Mouse (Mus musculus) G1E (cell line): ENCODE data around the gene Fbxo28. TPM values are rescaled to one million over a fixed set of nuclear protein-coding genes. Genes with fewer than 3 reads are reported as not detected.

Experiments
- ATAC-seq: 2 replicates; pipeline ENCODE4 v1.8.0; 2016; ENCODE audit warnings: mild to moderate bottlenecking; ENCODE audit not compliant: insufficient number of reproducible peaks, poor library complexity, low FRiP score, severe bottlenecking; ENCODE audit errors: extremely low read depth
- DNase-seq: peaks from one replicate; pipeline ENCODE4 v3.0.0; 2012; ENCODE audit warnings: low spot score
- H3K27me3 ChIP-seq: 2 replicates; pipeline ENCODE4 v1.6.1; 2012; ENCODE audit warnings: mild to moderate bottlenecking, low read length, inconsistent platforms; ENCODE audit not compliant: insufficient read depth
- H3K36me3 ChIP-seq: replicated peaks from 2 replicates; pipeline ENCODE3; 2012; ENCODE audit warnings: mild to moderate bottlenecking, inconsistent platforms
- H3K4me1 ChIP-seq: 2 replicates; pipeline ENCODE4 v1.6.1; 2012; ENCODE audit warnings: low read depth, low read length, inconsistent platforms, mixed read lengths; ENCODE audit not compliant: insufficient read depth
- H3K4me3 ChIP-seq: 2 replicates; pipeline ENCODE4 v1.5.1; 2012; ENCODE audit warnings: low read depth, mild to moderate bottlenecking, inconsistent platforms, low read length, moderate library complexity, mixed read lengths
- H3K9me3 ChIP-seq: replicated peaks from 2 replicates; pipeline ENCODE4 v1.6.1; 2012; ENCODE audit warnings: inconsistent platforms
- CTCF ChIP-seq: IDR thresholded peaks from 2 replicates; pipeline ENCODE4 v1.5.1; 2012; ENCODE audit warnings: low read depth, low read length, inconsistent platforms, mixed read lengths
- GATA1 ChIP-seq: IDR thresholded peaks from 2 replicates; pipeline ENCODE4 v1.6.1; 2012; ENCODE audit warnings: borderline replicate concordance, low read length, inconsistent platforms, mixed read lengths
- GATA2 ChIP-seq: IDR thresholded peaks from 2 replicates; pipeline ENCODE4 v1.6.1; 2012; ENCODE audit warnings: low read depth, low read length, inconsistent platforms, borderline replicate concordance
- POLR2AphosphoS5 ChIP-seq: IDR thresholded peaks from 2 replicates; pipeline ENCODE4 v1.6.1; 2012; ENCODE audit warnings: low read depth, low read length, inconsistent platforms; ENCODE audit not compliant: insufficient replicate concordance
- TAL1 ChIP-seq: conservative IDR thresholded peaks from 2 replicates; pipeline ENCODE4 v1.6.1; 2012; ENCODE audit warnings: low read depth, low read length, inconsistent platforms, mixed read lengths
- polyA plus RNA-seq: library from polyadenylated mRNA; stranded (reverse); fragments of >175 nt; gene quantifications from 2 replicates; pipeline ENCODE4 v1.2.3, GENCODE M21; 2012
- total RNA-seq, 2 experiments: library from RNA; stranded (forward) in 1 of 2; stranded (reverse) in 1 of 2; fragments of 200-1000 nt in 1 of 2; fragments of >200 nt in 1 of 2; fragmentation: Nextera tagmentation in 1 of 2; gene quantifications; 2 replicates each; pipeline ENCODE4 v1.2.3; 2014 to 2017

The Fbxo28 gene
- total and polyA plus RNA-seq, 3 experiments = 23.9 to 27.5 (median 26.5) TPM

- DNase-seq (no peak), ATAC-seq (no peak)
- Histone ChIP-seq H3K27me3 (no peaks in the 10 kb centered on the region), H3K36me3 (peaks cover 55% of the 10 kb centered on the region), H3K4me1 (peaks cover 45% of the 10 kb centered on the region), H3K4me3 (no peak overlapping the region), H3K9me3 (no peaks in the 10 kb centered on the region)
- TF ChIP-seq GATA1 = no peak
- no peak for TF ChIP-seq POLR2AphosphoS5
- TF ChIP-seq CTCF = no peak
- no peak for TF ChIP-seq GATA2
- TF ChIP-seq TAL1 = no peak
Measured at GRCm38 (mm10) chr1:182280046-182280445, 61.4 kb downstream of the Fbxo28 start.

DNA sequence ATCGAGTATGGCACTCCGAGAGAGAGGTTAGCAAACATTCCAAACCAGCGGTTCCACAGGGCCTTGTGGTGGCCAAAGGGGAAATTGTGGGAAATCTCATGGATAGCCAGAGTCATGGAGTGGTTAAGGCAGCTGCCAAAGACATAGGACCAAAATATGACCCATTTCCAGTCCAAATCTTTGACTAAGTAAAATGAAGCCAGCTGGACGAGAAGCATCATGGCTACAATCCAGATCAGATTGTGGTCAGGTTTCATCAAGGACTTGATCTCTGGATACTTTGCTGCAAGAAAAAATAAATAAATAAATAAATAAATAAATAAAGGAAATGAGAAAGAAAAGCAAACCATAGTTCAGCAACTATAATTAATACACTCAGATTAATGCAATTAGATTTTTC lies 62.0 kb downstream of the Fbxo28 start:
- TF ChIP-seq TAL1 (no peak), GATA2 (no peak), POLR2AphosphoS5 (no peak), CTCF (no peak)
- peaks cover 61% of the 10 kb centered on the region for H3K36me3 ChIP-seq

DNA sequence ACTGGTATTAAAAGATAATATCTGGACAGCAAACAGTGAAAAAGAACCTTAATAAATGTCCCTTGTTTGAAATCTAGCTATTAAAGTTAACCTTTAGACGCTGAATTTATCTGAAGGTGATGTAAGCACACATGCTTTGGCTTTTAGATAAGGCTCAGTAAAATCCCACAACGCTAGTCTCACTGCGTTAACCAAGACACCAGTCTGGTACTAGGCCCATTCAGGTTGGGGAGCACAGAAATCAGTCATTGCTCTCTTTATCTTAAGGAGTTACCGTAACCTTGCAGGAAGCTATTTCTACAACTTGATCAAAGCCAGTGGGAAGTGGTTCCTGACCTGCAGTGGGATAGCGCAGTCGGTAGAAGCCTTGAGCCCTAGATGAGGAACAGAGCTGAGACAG lies 66.3 kb downstream of the Fbxo28 start:
- Histone ChIP-seq H3K9me3 (no peaks in the 10 kb centered on the region), H3K4me3 (no peak overlapping the region), H3K27me3 (no peaks in the 10 kb centered on the region), H3K4me1 (peaks cover 13% of the 10 kb centered on the region), H3K36me3 (peaks cover 72% of the 10 kb centered on the region)
- TF ChIP-seq GATA1 = no peak
- no peak for TF ChIP-seq GATA2
- no peak for TF ChIP-seq POLR2AphosphoS5
- no peak for TF ChIP-seq CTCF
- TF ChIP-seq TAL1 = no peak
- ATAC-seq (no peak), DNase-seq (no peak)

More for the DNA sequence above, 62.0 kb downstream of the Fbxo28 start:
- ATAC-seq (no peak), DNase-seq (no peak)
- no peaks in the 10 kb centered on the region for H3K9me3 ChIP-seq
- no peak overlapping the region for H3K4me3 ChIP-seq
- peaks cover 39% of the 10 kb centered on the region for H3K4me1 ChIP-seq
- H3K27me3 ChIP-seq = no peaks in the 10 kb centered on the region

DNA sequence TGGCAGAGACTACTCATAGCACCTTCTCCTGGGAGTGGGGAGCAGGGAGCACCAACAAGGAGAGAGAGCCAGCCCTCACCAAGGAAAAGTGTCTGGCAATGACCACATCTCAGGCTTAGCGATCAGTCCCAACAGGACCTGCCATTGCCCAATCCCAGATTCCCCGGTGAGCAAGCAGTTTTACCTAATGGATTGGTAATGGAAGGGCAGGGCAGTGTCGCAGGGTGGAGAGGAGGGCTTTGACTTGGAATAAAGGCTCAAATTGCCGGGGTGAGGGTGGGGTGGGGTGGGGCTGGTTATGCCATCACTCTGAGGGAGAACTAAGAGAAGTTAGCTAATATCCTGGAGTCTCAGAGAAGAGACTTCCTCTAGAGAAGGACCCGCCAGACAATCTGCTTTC lies 69.8 kb downstream of the Fbxo28 start:
- Histone ChIP-seq H3K36me3 (peaks cover 41% of the 10 kb centered on the region), H3K4me1 (peaks cover 2% of the 10 kb centered on the region; the same call in 1 of the 2 replicates), H3K9me3 (no peaks in the 10 kb centered on the region), H3K4me3 (no peak overlapping the region), H3K27me3 (peaks cover 2% of the 10 kb centered on the region; the same call in 1 of the 2 replicates)
- DNase-seq (no peak), ATAC-seq (no peak)
- TF ChIP-seq GATA2 = no peak
- no peak for TF ChIP-seq CTCF
- TF ChIP-seq POLR2AphosphoS5 = no peak
- no peak for TF ChIP-seq GATA1
- no peak for TF ChIP-seq TAL1

DNA sequence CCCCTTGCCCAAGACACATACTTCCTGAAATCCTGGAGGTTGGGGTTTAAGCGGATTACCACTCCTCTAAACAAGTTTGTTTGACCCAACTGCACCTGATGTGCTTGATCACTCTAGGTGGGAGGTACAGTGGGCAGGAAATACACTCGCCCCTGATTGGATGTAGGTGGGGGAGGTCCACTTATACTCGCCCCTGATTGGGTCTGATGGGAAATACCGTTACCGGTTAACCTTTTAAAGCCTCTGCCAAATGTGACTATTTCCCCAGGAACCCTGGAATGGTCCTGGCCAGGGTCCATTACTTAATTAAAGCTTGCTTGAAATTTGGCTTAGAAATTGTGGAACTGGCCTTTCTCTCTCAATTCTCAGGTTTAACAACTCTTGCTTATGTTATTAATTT lies 70.3 kb downstream of the Fbxo28 start:
- no peak for DNase-seq
- peaks cover 2% of the 10 kb centered on the region; the same call in 1 of the 2 replicates for H3K27me3 ChIP-seq
- no peak overlapping the region for H3K4me3 ChIP-seq
- no peaks in the 10 kb centered on the region for H3K9me3 ChIP-seq
- ATAC-seq = no peak
- peaks cover 36% of the 10 kb centered on the region for H3K36me3 ChIP-seq
- H3K4me1 ChIP-seq = no peaks in the 10 kb centered on the region; the same call in 1 of the 2 replicates
- no peak for TF ChIP-seq GATA1
- no peak for TF ChIP-seq CTCF
- no peak for TF ChIP-seq POLR2AphosphoS5

DNA sequence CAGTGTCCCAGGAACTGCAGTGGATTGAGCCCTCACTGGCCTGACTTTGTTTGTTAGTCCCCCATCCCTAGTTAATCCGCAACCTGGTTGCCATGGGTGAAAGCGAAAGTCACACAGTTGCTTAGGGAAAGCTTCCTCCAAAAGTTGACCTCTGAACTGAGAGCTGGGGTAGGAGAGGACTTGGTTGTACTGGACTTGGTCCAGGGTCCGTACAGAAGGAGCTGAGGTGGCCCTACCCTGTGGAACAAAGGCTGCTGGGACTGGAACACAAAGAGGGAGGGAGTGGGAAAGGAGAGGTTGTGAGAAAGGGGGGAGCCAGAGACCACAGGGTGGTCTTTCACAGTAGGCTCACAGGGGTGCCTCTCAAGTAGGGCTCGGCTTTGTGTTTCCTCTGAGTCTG lies 73.1 kb downstream of the Fbxo28 start:
- TF ChIP-seq GATA2 = no peak
- no peak for DNase-seq
- Histone ChIP-seq H3K9me3 (no peaks in the 10 kb centered on the region), H3K4me1 (no peaks in the 10 kb centered on the region), H3K27me3 (peaks cover 2% of the 10 kb centered on the region; the same call in 1 of the 2 replicates), H3K4me3 (no peak overlapping the region), H3K36me3 (peaks cover 9% of the 10 kb centered on the region)
- ATAC-seq = no peak

- TF ChIP-seq POLR2AphosphoS5 (no peak), TAL1 (no peak), GATA2 (no peak), CTCF (no peak), GATA1 (no peak)
- ATAC-seq (no peak), DNase-seq (no peak)
- Histone ChIP-seq H3K4me1 (no peaks in the 10 kb centered on the region), H3K4me3 (no peak overlapping the region), H3K27me3 (peaks cover 2% of the 10 kb centered on the region; the same call in 1 of the 2 replicates), H3K36me3 (no peaks in the 10 kb centered on the region), H3K9me3 (no peaks in the 10 kb centered on the region)
Measured at GRCm38 (mm10) chr1:182266028-182266525, 75.4 kb downstream of the Fbxo28 start.
